Mouse (Mus musculus) embryonic fibroblast, embryonic 13.5 days (primary cell): ENCODE results near the gene Rufy3.

Experiments
- CTCF ChIP-seq: IDR thresholded peaks from 2 replicates; pipeline ENCODE4 v1.5.1; 2011; ENCODE audit warnings: mild to moderate bottlenecking, control low read depth, low read length, moderate library complexity, borderline replicate concordance; ENCODE audit not compliant: insufficient read depth
- POLR2A ChIP-seq: IDR thresholded peaks from 2 replicates; pipeline ENCODE4 v1.6.1; 2011; ENCODE audit warnings: low read depth, mild to moderate bottlenecking, control low read depth, low read length, moderate library complexity

DNA sequence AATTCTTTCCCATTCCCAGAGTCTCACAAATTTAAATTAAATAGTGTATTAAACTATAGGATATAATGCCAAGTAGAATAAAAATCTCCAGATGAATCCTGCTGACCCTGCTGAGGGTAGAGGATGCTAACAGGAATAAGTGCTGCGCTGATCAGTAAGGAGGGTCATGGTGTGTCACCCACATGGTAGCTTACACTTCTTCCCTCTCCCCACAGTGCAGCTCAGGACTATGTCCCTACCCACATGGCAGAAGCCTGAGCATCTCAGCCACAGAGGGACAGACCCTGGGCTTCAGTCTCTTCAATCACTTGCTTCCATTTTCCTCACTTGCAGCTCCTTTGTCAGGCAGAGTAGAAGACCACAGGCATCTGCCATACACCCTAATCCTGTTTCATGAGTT, 93.0 kb downstream of the Rufy3 start:
- no peak for TF ChIP-seq POLR2A
- TF ChIP-seq CTCF: no peak
